Comparison of ENCODE assay signal across 9 mouse cellular contexts in genomic region chr10:24131451-24132262, GRCm38 (mm10). TPM values are rescaled to one million over a fixed set of nuclear protein-coding genes. Genes with fewer than 3 reads are reported as not detected.
DNase-seq lines count a peak whose midpoint lies in the region; ATAC-seq lines count a peak whose summit lies in the region.
"Had no signal": no experiment of that assay in that cellular context is flagged by ENCODE, and none has a peak within 500 bp of the region (broad histone marks: within the 10 kb centered on the region; RNA-seq: fewer than 3 reads in every experiment).

No protein-coding gene starts in this region.

- peak; percentile 75; the same call in 1 of the 2 replicates for ATAC-seq in erythroblast, adult 5-6 weeks (replicated peaks; ENCODE audit: low FRiP score, poor library complexity, severe bottlenecking)
- ATAC-seq in lung, embryonic 15.5 days (ENCODE audit: borderline replicate concordance, extremely low read depth, low FRiP score, low TSS enrichment), result peak; percentile 72

- DNase-seq in gastrocnemius, adult 18-20 months (ENCODE audit: low spot score), result peak; percentile 68
- DNase-seq in gastrocnemius, postnatal 14 days, result no peak
- DNase-seq in brain, embryonic 18.5 days (ENCODE audit: low read depth, low spot score), result peak; percentile 60
- DNase-seq in heart, postnatal 4 days, result peak; percentile 62
- peak; percentile 68 for DNase-seq in layer of hippocampus, adult 11-12 months (ENCODE audit: low spot score)
- peak; percentile 85 for DNase-seq in retina, postnatal 1 day

- 0 out of 2 replicates have a peak overlapping the region, but pooled peaks have one; percentile 14 for H3K9ac ChIP-seq in lung, embryonic 15.5 days

- peaks cover 18% of the 10 kb centered on the region; the same call in 1 of the 2 replicates for H3K4me1 ChIP-seq in lung, embryonic 15.5 days

- H3K27me3 ChIP-seq in lung, embryonic 15.5 days, result no peaks in the 10 kb centered on the region

- 15% methylated on average over 9 of the region's 9 CpGs for WGBS in lung, embryonic 15.5 days

- intact Hi-C loops in gastrocnemius, postnatal 14 days (cut with DNase I; ENCODE audit: low total_unique reads), result no loop called here

- peak overlapping the region; percentile 49 for H3K4me2 ChIP-seq in lung, embryonic 15.5 days

- no peaks in the 10 kb centered on the region for H3K9me3 ChIP-seq in lung, embryonic 15.5 days

- peak overlapping the region; percentile 76 for H3K27ac ChIP-seq in lung, embryonic 15.5 days

- no peaks in the 10 kb centered on the region for H3K36me3 ChIP-seq in lung, embryonic 15.5 days

- peak overlapping the region; percentile 28 for H3K4me3 ChIP-seq in lung, embryonic 15.5 days

RNA-seq across cellular contexts. Expression of gene Stx7, which starts 17.4 kb away (rescaled TPM):
- total RNA-seq in gastrocnemius, adult 18-20 months (2021), result 10 to 100 TPM; 21.6 to 25.9 TPM
- 10 to 100 TPM; 23.6 to 35.9 TPM for total RNA-seq in gastrocnemius, postnatal 14 days (2021)
- total RNA-seq in erythroblast, adult 5-6 weeks (2015; ENCODE audit: low replicate concordance), result 25.1 and 25.4 TPM in 2 replicates
- 23.7 and 25.3 TPM in 2 replicates for total RNA-seq in erythroblast, adult 5-6 weeks (2017; ENCODE audit: low replicate concordance)
- total RNA-seq in heart, postnatal 4 days (2021), result 10 to 100 TPM; 46.1 to 54.3 TPM
- 77.3 and 87.4 TPM in 2 replicates for polyA plus RNA-seq in lung, embryonic 15.5 days (2015; fragmentation: Nextera tagmentation; extraction: Ambion mirVana)

RNA-seq across cellular contexts. Expression of gene Taar9, which starts 22.3 kb away (rescaled TPM):
- total RNA-seq in gastrocnemius, adult 18-20 months (2021), result not detected
- not detected for total RNA-seq in gastrocnemius, postnatal 14 days (2021)
- not detected in 2 replicates for total RNA-seq in erythroblast, adult 5-6 weeks (2015; ENCODE audit: low replicate concordance)
- total RNA-seq in erythroblast, adult 5-6 weeks (2017; ENCODE audit: low replicate concordance), result not detected in 2 replicates
- not detected for total RNA-seq in heart, postnatal 4 days (2021)
- not detected in 2 replicates for polyA plus RNA-seq in lung, embryonic 15.5 days (2015; fragmentation: Nextera tagmentation; extraction: Ambion mirVana)
- polyA plus RNA-seq: C2C12 had no signal

RNA-seq across cellular contexts. Expression of gene Taar8c, which starts 29.9 kb away (rescaled TPM):
- not detected for total RNA-seq in gastrocnemius, adult 18-20 months (2021)
- total RNA-seq in gastrocnemius, postnatal 14 days (2021), result not detected
- total RNA-seq in erythroblast, adult 5-6 weeks (2015; ENCODE audit: low replicate concordance), result not detected in 2 replicates
- total RNA-seq in erythroblast, adult 5-6 weeks (2017; ENCODE audit: low replicate concordance), result not detected in 2 replicates
- total RNA-seq in heart, postnatal 4 days (2021), result not detected
- not detected in 2 replicates for polyA plus RNA-seq in lung, embryonic 15.5 days (2015; fragmentation: Nextera tagmentation; extraction: Ambion mirVana)
- polyA plus RNA-seq: C2C12 had no signal

RNA-seq across cellular contexts. Expression of gene Taar8b, which starts 39.6 kb away (rescaled TPM):
- not detected for total RNA-seq in gastrocnemius, adult 18-20 months (2021)
- not detected for total RNA-seq in gastrocnemius, postnatal 14 days (2021)
- total RNA-seq in erythroblast, adult 5-6 weeks (2015; ENCODE audit: low replicate concordance), result not detected in 2 replicates
- not detected in 2 replicates for total RNA-seq in erythroblast, adult 5-6 weeks (2017; ENCODE audit: low replicate concordance)
- total RNA-seq in heart, postnatal 4 days (2021), result not detected
- polyA plus RNA-seq in lung, embryonic 15.5 days (2015; fragmentation: Nextera tagmentation; extraction: Ambion mirVana), result not detected in 2 replicates
- polyA plus RNA-seq: C2C12 had no signal

RNA-seq across cellular contexts. Expression of gene Taar8a, which starts 55.4 kb away (rescaled TPM):
- not detected for total RNA-seq in gastrocnemius, adult 18-20 months (2021)
- total RNA-seq in gastrocnemius, postnatal 14 days (2021), result not detected
- not detected in 2 replicates for total RNA-seq in erythroblast, adult 5-6 weeks (2015; ENCODE audit: low replicate concordance)
- not detected in 2 replicates for total RNA-seq in erythroblast, adult 5-6 weeks (2017; ENCODE audit: low replicate concordance)
- total RNA-seq in heart, postnatal 4 days (2021), result not detected
- polyA plus RNA-seq in lung, embryonic 15.5 days (2015; fragmentation: Nextera tagmentation; extraction: Ambion mirVana), result not detected in 2 replicates
- polyA plus RNA-seq: C2C12 had no signal
